Mouse (Mus musculus): ENCODE results near the gene Map3k1.
"Not testable (repeated sequence)": the region's sequence is repeated elsewhere in the genome, so short reads cannot be mapped to it uniquely, and the experiment has no call there.

Gene Map3k1

GRCm38 (mm10) chr13:111741991-111742615 lies 66.7 kb downstream of the Map3k1 start:
- ATAC-seq (ENCODE audit: low TSS enrichment), result no peak; the same call in 1 of the 2 replicates

GRCm38 (mm10) chr13:111741204-111741990 lies 67.4 kb downstream of the Map3k1 start:
- ATAC-seq (ENCODE audit: low TSS enrichment), result no peak

GRCm38 (mm10) chr13:111726898-111727297 lies 81.9 kb downstream of the Map3k1 start:
- no peak for ATAC-seq (ENCODE audit: low TSS enrichment)

- peak; percentile 97 for ATAC-seq (ENCODE audit: low TSS enrichment)
Measured at GRCm38 (mm10) chr13:111725165-111726077, 83.4 kb downstream of the Map3k1 start.

- peak; percentile 8 for ATAC-seq (ENCODE audit: low TSS enrichment)
Measured at GRCm38 (mm10) chr13:111724811-111725164, 84.0 kb downstream of the Map3k1 start.

- ATAC-seq (ENCODE audit: low TSS enrichment), result no peak
Measured at GRCm38 (mm10) chr13:111719726-111720125, 89.1 kb downstream of the Map3k1 start.

GRCm38 (mm10) chr13:111710531-111710930 lies 98.3 kb downstream of the Map3k1 start:
- no peak for ATAC-seq (ENCODE audit: low TSS enrichment)

GRCm38 (mm10) chr13:111703952-111704351 lies 104.8 kb downstream of the Map3k1 start:
- ATAC-seq (ENCODE audit: low TSS enrichment), result not testable (repeated sequence)

GRCm38 (mm10) chr13:111703396-111703795 lies 105.4 kb downstream of the Map3k1 start:
- ATAC-seq (ENCODE audit: low TSS enrichment), result no peak

All from frontal cortex, adult (tissue).